Mouse (Mus musculus) sigmoid colon, adult 10 weeks (tissue): Measurements from ENCODE around the gene Aldoart1. TPM values are rescaled to one million over a fixed set of nuclear protein-coding genes. Genes with fewer than 3 reads are reported as not detected.

Source experiments
- polyA plus RNA-seq: library from polyadenylated mRNA; stranded (reverse); fragments of 350-450 nt; fragmentation: Illumina TruSeq; extraction: RNeasy Lipid Tissue Mini Kit (QIAGEN cat#74804); gene quantifications from one replicate; pipeline ENCODE4 v1.2.3, GENCODE M21; 2014; ENCODE audit warnings: low read depth, low replicate concordance

Gene Aldoart1
- polyA plus RNA-seq = not detected

DNA sequence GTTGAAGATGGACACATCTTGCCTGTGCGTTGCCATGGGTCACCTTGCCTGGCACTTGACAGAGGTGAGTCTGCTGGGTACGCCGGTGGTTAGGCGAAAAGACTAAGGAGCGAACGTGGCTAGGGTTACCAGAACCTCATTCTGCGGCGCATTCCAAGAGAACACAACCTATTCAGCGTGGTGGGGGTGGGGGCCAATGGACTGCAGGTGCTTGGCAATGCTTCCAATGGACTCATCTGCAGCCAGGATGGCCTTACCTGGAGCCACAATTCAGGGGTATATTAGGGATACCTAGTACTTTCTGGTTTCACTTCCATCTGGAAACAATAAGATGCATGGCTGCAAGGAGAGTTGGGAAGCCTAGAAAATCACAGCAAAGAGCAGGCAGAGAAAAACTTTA lies at the start of gene Aldoart1:
Gene Aldoart1 (minus strand): TSS at position 101 of the 400 bp plus-strand sequence.

